In genomic region chr5:114024885-114025284, GRCm38 (mm10) we compare ENCODE assay signal across 10 mouse cellular contexts. TPM values are rescaled to one million over a fixed set of nuclear protein-coding genes. Genes with fewer than 3 reads are reported as not detected.
DNase-seq lines count a peak whose midpoint lies in the region; ATAC-seq and TF ChIP-seq lines count a peak whose summit lies in the region.
"Had no signal": no experiment of that assay in that cellular context is flagged by ENCODE, and none has a peak within 500 bp of the region (broad histone marks: within the 10 kb centered on the region; RNA-seq: fewer than 3 reads in every experiment).

No protein-coding gene starts in this region.

- ATAC-seq in forebrain, embryonic 16.5 days = peak; percentile 26; the same call in 1 of the 2 replicates
- no peak for ATAC-seq in liver, postnatal 0 days

- H3K9ac ChIP-seq in forebrain, embryonic 16.5 days (replicated peaks; ENCODE audit: low read depth, low read length) = no peak overlapping the region
- H3K9ac ChIP-seq in liver, postnatal 0 days (replicated peaks) = no peak overlapping the region
- H3K9ac ChIP-seq: liver, embryonic 14.5 days had no signal

- WGBS in forebrain, embryonic 16.5 days = 12% methylated on average over 10 of the region's 10 CpGs
- 10% methylated on average over 10 of the region's 10 CpGs for WGBS in liver, postnatal 0 days (ENCODE audit: insufficient replicate concordance)

- no peak overlapping the region for H3K4me3 ChIP-seq in forebrain, embryonic 16.5 days (replicated peaks; ENCODE audit: low read length)
- no peak overlapping the region for H3K4me3 ChIP-seq in liver, postnatal 0 days (ENCODE audit: low read depth, low read length)

- no peak for TF ChIP-seq EP300 in liver, postnatal 0 days (IDR thresholded peaks at IDR 0.05; ENCODE audit: low read depth)

- H3K27me3 ChIP-seq in forebrain, embryonic 16.5 days (replicated peaks; ENCODE audit: control insufficient read depth, insufficient read depth, low read length) = no peaks in the 10 kb centered on the region
- no peaks in the 10 kb centered on the region for H3K27me3 ChIP-seq in liver, postnatal 0 days (ENCODE audit: insufficient read depth, low read length)

- no peaks in the 10 kb centered on the region for H3K36me3 ChIP-seq in forebrain, embryonic 16.5 days (ENCODE audit: control insufficient read depth, insufficient read depth)
- no peaks in the 10 kb centered on the region for H3K36me3 ChIP-seq in liver, postnatal 0 days (replicated peaks; ENCODE audit: insufficient read depth, low read length)

- no peak overlapping the region for H3K27ac ChIP-seq in forebrain, embryonic 16.5 days (ENCODE audit: low read length)
- no peak overlapping the region for H3K27ac ChIP-seq in liver, postnatal 0 days (ENCODE audit: low read depth)
- H3K27ac ChIP-seq: liver, embryonic 14.5 days had no signal

- TF ChIP-seq CTCF in liver, postnatal 0 days (IDR thresholded peaks at IDR 0.05; ENCODE audit: low read depth) = no peak

- H3K4me1 ChIP-seq in forebrain, embryonic 16.5 days (replicated peaks; ENCODE audit: control insufficient read depth, insufficient read depth, low read length) = 0 out of 2 replicates have a peak, but pooled peaks cover 3% of the 10 kb centered on the region
- peaks cover 11% of the 10 kb centered on the region; the same call in 1 of the 2 replicates for H3K4me1 ChIP-seq in liver, postnatal 0 days (ENCODE audit: insufficient read depth)

- no peaks in the 10 kb centered on the region for H3K9me3 ChIP-seq in forebrain, embryonic 16.5 days (ENCODE audit: control insufficient read depth, low read length)
- no peaks in the 10 kb centered on the region for H3K9me3 ChIP-seq in liver, postnatal 0 days (ENCODE audit: low read length)

- H3K4me2 ChIP-seq in forebrain, embryonic 16.5 days (ENCODE audit: low read length) = no peak overlapping the region
- no peak overlapping the region for H3K4me2 ChIP-seq in liver, postnatal 0 days (ENCODE audit: low read depth, low read length)

- DNase-seq in adrenal gland, postnatal 14 days = peak; percentile 10
- DNase-seq in adrenal gland, adult 8-10 months = no peak
- DNase-seq in ZHBTc4 (ENCODE audit: low read depth, low spot score) (peak; percentile 28), adipocyte (ENCODE audit: low spot score) (no peak)
- DNase-seq in liver, postnatal 0 days = peak; percentile 44
- no peak for DNase-seq in cerebellum, adult 11 months
- DNase-seq in layer of hippocampus, postnatal 25 days (ENCODE audit: extremely low spot score in 1 of 2, low spot score in 1 of 2) = no peak
- DNase-seq: cerebellum, adult 11-12 months had no signal

RNA-seq across cellular contexts. Expression of gene Dao, which starts 21.4 kb away (rescaled TPM):
- total RNA-seq in adrenal gland, postnatal 14 days (2021) = not detected in 2 replicates
- total RNA-seq in adrenal gland, adult 8-10 months (2022) = not detected
- not detected in 2 replicates for polyA plus RNA-seq in forebrain, embryonic 16.5 days (2015; fragmentation: Nextera tagmentation; extraction: Ambion mirVana)
- polyA plus RNA-seq in liver, postnatal 0 days (2015; fragmentation: Nextera tagmentation; extraction: Ambion mirVana) = not detected in 2 replicates
- total RNA-seq in layer of hippocampus, postnatal 25 days (2021) = not detected
- polyA plus RNA-seq: liver, embryonic 14.5 days had no signal

RNA-seq across cellular contexts. Expression of gene Ssh1, which starts 31.2 kb away (rescaled TPM):
- 18.8 and 21.2 TPM in 2 replicates for total RNA-seq in adrenal gland, postnatal 14 days (2021)
- total RNA-seq in adrenal gland, adult 8-10 months (2022) = 10 to 100 TPM; 17.3 to 32.2 (median 23.3) TPM
- polyA plus RNA-seq in forebrain, embryonic 16.5 days (2015; fragmentation: Nextera tagmentation; extraction: Ambion mirVana) = 11.2 and 12.4 TPM in 2 replicates
- polyA plus RNA-seq in liver, postnatal 0 days (2015; fragmentation: Nextera tagmentation; extraction: Ambion mirVana) = 3.7 and 4.3 TPM in 2 replicates
- 10 to 100 TPM; 22.9 to 27.6 TPM for total RNA-seq in layer of hippocampus, postnatal 25 days (2021)

RNA-seq across cellular contexts. Expression of gene Usp30, which starts 40.4 kb away (rescaled TPM):
- 24.9 and 25.7 TPM in 2 replicates for total RNA-seq in adrenal gland, postnatal 14 days (2021)
- total RNA-seq in adrenal gland, adult 8-10 months (2022) = 10 to 100 TPM; 32.0 to 61.9 (median 50.0) TPM
- 17.9 and 20.6 TPM in 2 replicates for polyA plus RNA-seq in forebrain, embryonic 16.5 days (2015; fragmentation: Nextera tagmentation; extraction: Ambion mirVana)
- polyA plus RNA-seq in liver, postnatal 0 days (2015; fragmentation: Nextera tagmentation; extraction: Ambion mirVana) = 2.6 and 2.8 TPM in 2 replicates
- total RNA-seq in layer of hippocampus, postnatal 25 days (2021) = 10 to 100 TPM; 35.5 to 40.0 TPM

Comparison
In these comparisons a context has a peak if more than half of its experiments do, and no peak if none do; other contexts are left out.
1. DNase-seq: peak in adrenal gland, postnatal 14 days (single experiment), ZHBTc4 (single experiment) and liver, postnatal 0 days (single experiment); none in adrenal gland, adult 8-10 months (single experiment), cerebellum, adult 11 months (single experiment), layer of hippocampus, postnatal 25 days (0 of 2) and adipocyte (single experiment).